Mouse (Mus musculus) ES-E14 (cell line): ENCODE results near the gene Polr2l. TPM values are rescaled to one million over a fixed set of nuclear protein-coding genes. Genes with fewer than 3 reads are reported as not detected.

Experiments used
- DNase-seq: peaks from one replicate; pipeline ENCODE4 v3.0.0-alpha.2; 2013; ENCODE audit warnings: low read depth, low spot score
- H3K27ac ChIP-seq: 2 replicates; pipeline ENCODE4 v1.5.1; 2012; ENCODE audit warnings: low read depth, mild to moderate bottlenecking, low read length, moderate library complexity, mixed read lengths; ENCODE audit not compliant: poor library complexity, insufficient read depth, severe bottlenecking
- H3K36me3 ChIP-seq: 2 replicates; pipeline ENCODE4 v1.6.1; 2012; ENCODE audit warnings: mild to moderate bottlenecking, low read length, moderate library complexity, mixed read lengths; ENCODE audit not compliant: control insufficient read depth, poor library complexity, insufficient read depth, severe bottlenecking
- H3K4me1 ChIP-seq, 2 experiments: fragments of 150-350 bp in 1 of 2; sonication (generic) in 1 of 2; 2 replicates each; pipeline ENCODE4 v1.6.1; 2012; ENCODE audit warnings: low read length in 2 of 2, mild to moderate bottlenecking in 1 of 2, mixed read lengths in 1 of 2; ENCODE audit not compliant: control insufficient read depth in 2 of 2, insufficient read depth in 2 of 2, poor library complexity in 1 of 2
- H3K4me3 ChIP-seq, 2 experiments: fragments of 150-350 bp in 1 of 2; sonication (generic) in 1 of 2; 2 replicates each; pipeline ENCODE4 v1.5.1; 2012; ENCODE audit warnings: low read length in 2 of 2, low read depth in 1 of 2, mild to moderate bottlenecking in 1 of 2, mixed read lengths in 1 of 2; ENCODE audit not compliant: insufficient read depth in 1 of 2, poor library complexity in 1 of 2, severe bottlenecking in 1 of 2
- H3K9ac ChIP-seq: 2 replicates; pipeline ENCODE4 v1.6.1; 2012; ENCODE audit warnings: low read depth, mild to moderate bottlenecking, low read length, mixed read lengths; ENCODE audit not compliant: poor library complexity, insufficient read depth, severe bottlenecking
- H3K9me3 ChIP-seq: fragments of 150-350 bp; sonication (generic); 2 replicates; pipeline ENCODE4 v1.6.1; 2012; ENCODE audit warnings: low read depth, mild to moderate bottlenecking, low read length; ENCODE audit not compliant: control insufficient read depth, insufficient read depth
- CHD2 ChIP-seq: IDR thresholded peaks from 2 replicates; pipeline ENCODE4 v1.6.1; 2014; ENCODE audit warnings: mild to moderate bottlenecking, low read depth, low read length, inconsistent platforms
- HCFC1 ChIP-seq: IDR thresholded peaks from 2 replicates; pipeline ENCODE4 v1.6.1; 2012; ENCODE audit warnings: low read length, inconsistent platforms, borderline replicate concordance; ENCODE audit not compliant: insufficient read depth
- MAFK ChIP-seq: IDR thresholded peaks from 2 replicates; pipeline ENCODE4 v1.6.1; 2014; ENCODE audit warnings: mild to moderate bottlenecking, low read depth, low read length, inconsistent platforms; ENCODE audit not compliant: insufficient read depth
- ZC3H11A ChIP-seq: IDR thresholded peaks from 2 replicates; pipeline ENCODE4 v1.6.1; 2012; ENCODE audit warnings: low read depth, mild to moderate bottlenecking, inconsistent platforms, low read length, borderline replicate concordance
- ZNF384 ChIP-seq: IDR thresholded peaks from 2 replicates; pipeline ENCODE4 v1.6.1; 2012; ENCODE audit warnings: low read depth, low read length, inconsistent platforms
- in situ Hi-C, 2 experiments: fragments of 600-800 bp; cut with MboI; formaldehyde crosslinking; loops; one replicate each; pipeline ENCODE4 v1.15.1; 2025; ENCODE audit warnings: low sequenced_read_pairs in 2 of 2, inconsistent platforms in 1 of 2; ENCODE audit not compliant: unreplicated experiment in 2 of 2
- total RNA-seq: library from RNA; depleted of rRNA; stranded (reverse); fragments of 300-350 nt; gene quantifications from 2 replicates; pipeline ENCODE4 v1.2.3, GENCODE M21; 2012; rRNA removed

The Polr2l gene
- total RNA-seq, 1 experiment: 120 TPM

GRCm38 (mm10) chr7:141429310-141429709 lies 45.6 kb downstream of the Polr2l start, which contains the start of gene Cend1:
Gene Cend1, minus strand, starts transcription at chr7:141429491.
- H3K4me3 ChIP-seq: peak within 1 kb of the TSS in 1 of 2 experiments; percentile 37; a peak in 3 of 4 replicates
- H3K27ac ChIP-seq: no peak within 1 kb of the TSS
- no peak for TF ChIP-seq CHD2
- TF ChIP-seq HCFC1: peak; percentile 52; the same call in 1 of the 2 replicates
- peak; percentile 82 for DNase-seq
- peak within 1 kb of the TSS; percentile 7; the same call in 1 of the 2 replicates for H3K9ac ChIP-seq
- no peaks in the 10 kb centered on the region for H3K9me3 ChIP-seq
- in situ Hi-C loops: no loop called here
- peaks cover 18% of the 10 kb centered on the region; the same call in 1 of the 2 replicates for H3K36me3 ChIP-seq
- peaks cover 0 to 18% of the 10 kb centered on the region in 2 experiments; a peak in 2 of 4 replicates for H3K4me1 ChIP-seq

GRCm38 (mm10) chr7:141428701-141429100 lies 46.2 kb downstream of the Polr2l start:
- in situ Hi-C loops: no loop called here
- Histone ChIP-seq H3K4me1 (peaks cover 0 to 14% of the 10 kb centered on the region in 2 experiments; a peak in 2 of 4 replicates), H3K9ac (no peak overlapping the region), H3K27ac (no peak overlapping the region), H3K4me3 (no peak overlapping the region), H3K9me3 (no peaks in the 10 kb centered on the region), H3K36me3 (peaks cover 14% of the 10 kb centered on the region; the same call in 1 of the 2 replicates)
- TF ChIP-seq ZNF384 (no peak), MAFK (no peak), CHD2 (no peak), ZC3H11A (no peak), HCFC1 (no peak)
- no peak for DNase-seq

- no peaks in the 10 kb centered on the region for H3K9me3 ChIP-seq
- TF ChIP-seq MAFK (no peak), HCFC1 (no peak), ZNF384 (no peak), CHD2 (no peak), ZC3H11A (no peak)
- H3K4me1 ChIP-seq: peaks cover 0 to 13% of the 10 kb centered on the region in 2 experiments; a peak in 2 of 4 replicates
- H3K4me3 ChIP-seq: no peak overlapping the region
- in situ Hi-C loops: no loop called here
- H3K9ac ChIP-seq: no peak overlapping the region
- DNase-seq: no peak
- peaks cover 6% of the 10 kb centered on the region; the same call in 1 of the 2 replicates for H3K36me3 ChIP-seq
- H3K27ac ChIP-seq: no peak overlapping the region
These were observed 47.8 kb downstream of the Polr2l start for GRCm38 (mm10) chr7:141426948-141427730.

GRCm38 (mm10) chr7:141423811-141424210 lies 51.1 kb downstream of the Polr2l start:
- Histone ChIP-seq H3K9ac (no peak overlapping the region), H3K27ac (no peak overlapping the region), H3K36me3 (no peaks in the 10 kb centered on the region), H3K9me3 (no peaks in the 10 kb centered on the region), H3K4me3 (no peak overlapping the region), H3K4me1 (peaks cover 1 to 8% of the 10 kb centered on the region in 2 experiments; a peak in 2 of 4 replicates)
- DNase-seq: no peak
- TF ChIP-seq ZNF384: no peak
- no peak for TF ChIP-seq ZC3H11A
- TF ChIP-seq CHD2: no peak
- no peak for TF ChIP-seq HCFC1
- no peak for TF ChIP-seq MAFK
- in situ Hi-C loops: no loop called here

Other genes with a start within 250 kb of the Polr2l start
- 101 and 107 TPM in 2 replicates for gene Phrf1, start 246.3 kb downstream of the Polr2l start, total RNA-seq
- gene Irf7, start 208.7 kb downstream of the Polr2l start, total RNA-seq: 0.58 and 0.67 TPM in 2 replicates
- gene Cdhr5, start 198.3 kb downstream of the Polr2l start, total RNA-seq: 0.13 and 0.26 TPM in 2 replicates
- gene Sct, start 196.0 kb downstream of the Polr2l start, total RNA-seq: 12.0 and 31.9 TPM in 2 replicates
- 0.76 and 0.95 TPM in 2 replicates for gene Drd4, start 183.1 kb downstream of the Polr2l start, total RNA-seq
- 23.7 and 31.1 TPM in 2 replicates for gene Deaf1, start 147.4 kb downstream of the Polr2l start, total RNA-seq
- gene Tmem80, start 147.4 kb downstream of the Polr2l start, total RNA-seq: 7.3 and 9.7 TPM in 2 replicates
- gene Eps8l2, start 136.3 kb downstream of the Polr2l start, total RNA-seq: 9.7 and 10.4 TPM in 2 replicates
- 327 and 432 TPM in 2 replicates for gene Taldo1, start 82.9 kb downstream of the Polr2l start, total RNA-seq
- gene Gatd1, start 61.0 kb downstream of the Polr2l start, total RNA-seq: 25.9 and 41.2 TPM in 2 replicates
- gene Cend1, start 45.6 kb downstream of the Polr2l start, total RNA-seq: 1.5 and 2.7 TPM in 2 replicates
- 16.2 and 19.8 TPM in 2 replicates for gene Slc25a22, start 37.2 kb downstream of the Polr2l start, total RNA-seq
- gene Pidd1, start 31.1 kb downstream of the Polr2l start, total RNA-seq: 23.4 and 36.0 TPM in 2 replicates
- 3,085 and 4,150 TPM in 2 replicates for gene Rplp2, start 27.8 kb downstream of the Polr2l start, total RNA-seq
- 10.7 and 12.7 TPM in 2 replicates for gene Pnpla2, start 19.9 kb downstream of the Polr2l start, total RNA-seq
- 5.8 and 11.7 TPM in 2 replicates for gene Cracr2b, start 14.0 kb downstream of the Polr2l start, total RNA-seq
- 238 and 257 TPM in 2 replicates for gene Cd151, start 7.7 kb downstream of the Polr2l start, total RNA-seq
- 75.9 and 98.8 TPM in 2 replicates for gene Tspan4, start 108 bp upstream of the Polr2l start, total RNA-seq
- gene Chid1, start 64.7 kb upstream of the Polr2l start, total RNA-seq: 30.1 and 46.1 TPM in 2 replicates
- 98.8 and 103 TPM in 2 replicates for gene Ap2a2, start 87.0 kb upstream of the Polr2l start, total RNA-seq
- 0.09 and 0.11 TPM in 2 replicates for gene Muc6, start 180.2 kb upstream of the Polr2l start, total RNA-seq
- gene Muc2, start 215.2 kb upstream of the Polr2l start, total RNA-seq: 0.94 and 1.7 TPM in 2 replicates